Mouse (Mus musculus) MEL (cell line): ENCODE data around the gene Nmrk2. TPM values are rescaled to one million over a fixed set of nuclear protein-coding genes. Genes with fewer than 3 reads are reported as not detected.

Experiments used
- DNase-seq: peaks from one replicate; pipeline ENCODE4 v3.0.0; 2011; ENCODE audit warnings: low read depth, low spot score
- H3K27ac ChIP-seq: 2 replicates; pipeline ENCODE4 v1.5.1; 2012; ENCODE audit warnings: low read depth, mild to moderate bottlenecking, control low read depth, low read length, moderate library complexity; ENCODE audit not compliant: control insufficient read depth
- H3K27me3 ChIP-seq, 2 experiments: fragments of 150-350 bp in 1 of 2; sonication (generic) in 1 of 2; 2 replicates each; pipeline ENCODE4 v1.6.1; 2012; ENCODE audit warnings: low read length in 2 of 2, mild to moderate bottlenecking in 2 of 2, improper control_type of control experiment in 1 of 2, moderate library complexity in 1 of 2; ENCODE audit not compliant: insufficient read depth in 2 of 2, control insufficient read depth in 1 of 2
- H3K36me3 ChIP-seq, 2 experiments: 2 replicates each; pipeline ENCODE4 v1.6.1; 2012 to 2014; ENCODE audit warnings: low read length in 2 of 2, improper control_type of control experiment in 1 of 2, inconsistent platforms in 1 of 2, mild to moderate bottlenecking in 1 of 2; ENCODE audit not compliant: insufficient read depth in 2 of 2, control insufficient read depth in 1 of 2
- H3K4me1 ChIP-seq, 2 experiments: fragments of 150-350 bp in 1 of 2; sonication (generic) in 1 of 2; 2 replicates each; pipeline ENCODE4 v1.6.1; 2012; ENCODE audit warnings: low read length in 2 of 2, improper control_type of control experiment in 1 of 2, mild to moderate bottlenecking in 1 of 2; ENCODE audit not compliant: insufficient read depth in 2 of 2, control insufficient read depth in 1 of 2
- H3K4me3 ChIP-seq, 2 experiments: fragments of 150-350 bp in 1 of 2; sonication (generic) in 1 of 2; 2 replicates each; pipeline ENCODE4 v1.5.1; 2012; ENCODE audit warnings: low read depth in 2 of 2, low read length in 2 of 2, mild to moderate bottlenecking in 2 of 2, moderate library complexity in 2 of 2, control low read depth in 1 of 2, improper control_type of control experiment in 1 of 2; ENCODE audit not compliant: control insufficient read depth in 1 of 2, insufficient read depth in 1 of 2
- H3K79me2 ChIP-seq: 2 replicates; pipeline ENCODE4 v1.6.1; 2012; ENCODE audit warnings: mild to moderate bottlenecking, low read length, moderate library complexity; ENCODE audit not compliant: control insufficient read depth, poor library complexity, insufficient read depth
- H3K9ac ChIP-seq: 2 replicates; pipeline ENCODE4 v1.6.1; 2012; ENCODE audit warnings: low read depth, mild to moderate bottlenecking, control low read depth, low read length, moderate library complexity; ENCODE audit not compliant: control insufficient read depth, poor library complexity, severe bottlenecking
- H3K9me3 ChIP-seq: fragments of 150-350 bp; sonication (generic); replicated peaks from 2 replicates; pipeline ENCODE4 v1.6.1; 2012; ENCODE audit warnings: mild to moderate bottlenecking, low read length, improper control_type of control experiment, moderate library complexity; ENCODE audit not compliant: insufficient read depth
- BHLHE40 ChIP-seq: IDR thresholded peaks from 2 replicates; pipeline ENCODE4 v1.6.1; 2012; ENCODE audit warnings: low read depth, mild to moderate bottlenecking, inconsistent platforms, low read length, improper control_type of control experiment, borderline replicate concordance
- CHD2 ChIP-seq: IDR thresholded peaks from 2 replicates; pipeline ENCODE4 v1.6.1; 2011; ENCODE audit warnings: low read length, improper control_type of control experiment
- CTCF ChIP-seq, 3 experiments: IDR thresholded peaks in 2 of 3; conservative IDR thresholded peaks in 1 of 3; 2 replicates each; pipeline ENCODE4 v1.5.1; 2011 to 2012; ENCODE audit warnings: low read length in 3 of 3, low read depth in 2 of 3, mild to moderate bottlenecking in 2 of 3, improper control_type of control experiment in 1 of 3, inconsistent platforms in 1 of 3, mixed read lengths in 1 of 3, moderate library complexity in 1 of 3; ENCODE audit not compliant: control insufficient read depth in 1 of 3, insufficient read depth in 1 of 3, poor library complexity in 1 of 3, severe bottlenecking in 1 of 3
- E2F4 ChIP-seq: IDR thresholded peaks from 2 replicates; pipeline ENCODE4 v1.6.1; 2011; ENCODE audit warnings: low read depth, low read length, improper control_type of control experiment, borderline replicate concordance
- ELF1 ChIP-seq: IDR thresholded peaks from 2 replicates; pipeline ENCODE4 v1.6.1; 2014; ENCODE audit warnings: low read depth, mild to moderate bottlenecking, inconsistent platforms, low read length, improper control_type of control experiment, moderate library complexity
- EP300 ChIP-seq, 2 experiments: IDR thresholded peaks; 2 replicates each; pipeline ENCODE4 v1.6.1; 2011; ENCODE audit warnings: improper control_type of control experiment in 2 of 2, low read length in 2 of 2, low read depth in 1 of 2, mild to moderate bottlenecking in 1 of 2
- HCFC1 ChIP-seq: IDR thresholded peaks from 2 replicates; pipeline ENCODE4 v1.6.1; 2012; ENCODE audit warnings: low read depth, mild to moderate bottlenecking, inconsistent platforms, low read length, improper control_type of control experiment, moderate library complexity
- JUND ChIP-seq: IDR thresholded peaks from 2 replicates; pipeline ENCODE4 v1.6.1; 2011; ENCODE audit warnings: low read depth, mild to moderate bottlenecking, improper control_type of control experiment, low read length
- KAT2A ChIP-seq: conservative IDR thresholded peaks from 2 replicates; pipeline ENCODE4 v1.6.1; 2012; ENCODE audit warnings: low read depth, low read length, improper control_type of control experiment, inconsistent platforms
- MAFK ChIP-seq: IDR thresholded peaks from 2 replicates; pipeline ENCODE4 v1.6.1; 2011; ENCODE audit warnings: low read depth, mild to moderate bottlenecking, low read length, improper control_type of control experiment, borderline replicate concordance
- MAX ChIP-seq: IDR thresholded peaks from 2 replicates; pipeline ENCODE4 v1.6.1; 2011; ENCODE audit warnings: low read length, improper control_type of control experiment
- MXI1 ChIP-seq: IDR thresholded peaks from 2 replicates; pipeline ENCODE4 v1.6.1; 2011; ENCODE audit warnings: mild to moderate bottlenecking, low read depth, low read length, improper control_type of control experiment
- NELFE ChIP-seq: IDR thresholded peaks from 2 replicates; pipeline ENCODE4 v1.6.1; 2011; ENCODE audit warnings: low read depth, low read length, improper control_type of control experiment
- POLR2AphosphoS2 ChIP-seq: IDR thresholded peaks from 2 replicates; pipeline ENCODE4 v1.6.1; 2011; ENCODE audit warnings: low read length, improper control_type of control experiment
- POLR2AphosphoS5 ChIP-seq: IDR thresholded peaks from 2 replicates; pipeline ENCODE4 v1.6.1; 2012; ENCODE audit warnings: low read depth, borderline replicate concordance, mild to moderate bottlenecking, inconsistent platforms, low read length, moderate library complexity, mixed read lengths
- RAD21 ChIP-seq: IDR thresholded peaks from 2 replicates; pipeline ENCODE4 v1.6.1; 2011; ENCODE audit warnings: mild to moderate bottlenecking, low read depth, low read length, improper control_type of control experiment
- RCOR1 ChIP-seq: IDR thresholded peaks from 2 replicates; pipeline ENCODE4 v1.6.1; 2012; ENCODE audit warnings: low read depth, mild to moderate bottlenecking, inconsistent platforms, low read length, improper control_type of control experiment
- SMC3 ChIP-seq: IDR thresholded peaks from 2 replicates; pipeline ENCODE4 v1.6.1; 2011; ENCODE audit warnings: low read depth, low read length, improper control_type of control experiment
- TAL1 ChIP-seq: IDR thresholded peaks from 2 replicates; pipeline ENCODE4 v1.6.1; 2012; ENCODE audit warnings: mild to moderate bottlenecking, inconsistent platforms, low read length, moderate library complexity, mixed read lengths
- TBP ChIP-seq: IDR thresholded peaks from 2 replicates; pipeline ENCODE4 v1.8.0; 2011; ENCODE audit warnings: low read depth, low read length, improper control_type of control experiment
- TCF12 ChIP-seq: IDR thresholded peaks from 2 replicates; pipeline ENCODE4 v1.6.1; 2014; ENCODE audit warnings: low read depth, mild to moderate bottlenecking, inconsistent platforms, low read length, improper control_type of control experiment, moderate library complexity
- USF1 ChIP-seq: IDR thresholded peaks from 2 replicates; pipeline ENCODE4 v1.6.1; 2014; ENCODE audit warnings: low read depth, mild to moderate bottlenecking, inconsistent platforms, low read length, improper control_type of control experiment, moderate library complexity
- ZKSCAN1 ChIP-seq: IDR thresholded peaks from 2 replicates; pipeline ENCODE4 v1.6.1; 2012; ENCODE audit warnings: low read depth, mild to moderate bottlenecking, inconsistent platforms, low read length, improper control_type of control experiment, moderate library complexity
- ZMIZ1 ChIP-seq: IDR thresholded peaks from 2 replicates; pipeline ENCODE4 v1.6.1; 2012; ENCODE audit warnings: low read depth, mild to moderate bottlenecking, inconsistent platforms, low read length, improper control_type of control experiment, moderate library complexity
- polyA plus RNA-seq, 2 experiments: library from polyadenylated mRNA; stranded (reverse) in 1 of 2; unstranded in 1 of 2; fragments of >175 nt in 1 of 2; fragments of >200 nt in 1 of 2; gene quantifications; 2 replicates each; pipeline versions ENCODE4 v1.2.1 to v1.2.4; 2012; ENCODE audit warnings: low replicate concordance in 2 of 2, low read depth in 1 of 2; ENCODE audit not compliant: insufficient read length in 2 of 2, insufficient read depth in 1 of 2, missing spikeins in 1 of 2
- total RNA-seq: library from RNA; depleted of rRNA; stranded (reverse); fragments of 300-350 nt; gene quantifications from 2 replicates; pipeline ENCODE4 v1.2.3, GENCODE M21; 2012

The Nmrk2 gene
- total and polyA plus RNA-seq, 3 experiments: not detected

- no peak overlapping the region for H3K27ac ChIP-seq
- H3K27me3 ChIP-seq: no peaks in the 10 kb centered on the region
- no peak overlapping the region for H3K4me3 ChIP-seq
- H3K9me3 ChIP-seq: no peaks in the 10 kb centered on the region
- no peaks in the 10 kb centered on the region for H3K79me2 ChIP-seq
- peaks cover 0 to 2% of the 10 kb centered on the region in 2 experiments; a peak in 1 of 4 replicates for H3K36me3 ChIP-seq
- TF ChIP-seq RAD21 (no peak), MAFK (no peak), ZMIZ1 (no peak), CHD2 (no peak), JUND (no peak), CTCF (IDR thresholded peaks at IDR 0.05 in 2 of 3, conservative IDR thresholded peaks at IDR 0.05 in 1 of 3; ENCODE audit: control insufficient read depth in 1 of 3, insufficient read depth in 1 of 3, low read depth in 2 of 3, low read length in 3 of 3, poor library complexity in 1 of 3, severe bottlenecking in 1 of 3) (no peak), TBP (no peak), SMC3 (no peak), EP300 (IDR thresholded peaks at IDR 0.05; ENCODE audit: low read depth in 1 of 2, low read length in 2 of 2) (no peak), BHLHE40 (no peak), ZKSCAN1 (no peak), POLR2AphosphoS2 (no peak), ELF1 (no peak)
- H3K9ac ChIP-seq: no peak overlapping the region
- DNase-seq: no peak
- H3K4me1 ChIP-seq: peaks cover 0 to 8% of the 10 kb centered on the region in 2 experiments; a peak in 2 of 4 replicates
Observed at GRCm38 (mm10) chr10:81247804-81248203, 46.0 kb upstream of the Nmrk2 start.

- no peak overlapping the region for H3K4me3 ChIP-seq
- H3K9ac ChIP-seq: peak overlapping the region; percentile 16; the same call in 1 of the 2 replicates
- peaks cover 0 to 8% of the 10 kb centered on the region in 2 experiments; a peak in 2 of 4 replicates for H3K4me1 ChIP-seq
- H3K9me3 ChIP-seq: no peaks in the 10 kb centered on the region
- H3K79me2 ChIP-seq: no peaks in the 10 kb centered on the region
- H3K27me3 ChIP-seq: no peaks in the 10 kb centered on the region
- TF ChIP-seq POLR2AphosphoS5 (no peak), MXI1 (no peak), ZKSCAN1 (no peak), KAT2A (no peak), RCOR1 (no peak), NELFE (no peak), MAX (no peak), HCFC1 (no peak), E2F4 (no peak), ELF1 (no peak), SMC3 (no peak), TAL1 (no peak), USF1 (no peak), JUND (no peak), TCF12 (no peak), POLR2AphosphoS2 (no peak)
- no peak overlapping the region for H3K27ac ChIP-seq
- DNase-seq: no peak
- H3K36me3 ChIP-seq: peaks cover 0 to 2% of the 10 kb centered on the region in 2 experiments; a peak in 1 of 4 replicates
Observed at GRCm38 (mm10) chr10:81245166-81245565, 43.3 kb upstream of the Nmrk2 start.
